Mouse (Mus musculus) frontal cortex, postnatal 36 days (tissue): ENCODE measurements around the gene Igfbpl1.

Source experiments
- DNase-seq, 2 experiments: peaks; one replicate each; pipeline ENCODE4 v3.0.0; 2022; ENCODE audit warnings: low spot score in 2 of 2

The Igfbpl1 gene

DNA sequence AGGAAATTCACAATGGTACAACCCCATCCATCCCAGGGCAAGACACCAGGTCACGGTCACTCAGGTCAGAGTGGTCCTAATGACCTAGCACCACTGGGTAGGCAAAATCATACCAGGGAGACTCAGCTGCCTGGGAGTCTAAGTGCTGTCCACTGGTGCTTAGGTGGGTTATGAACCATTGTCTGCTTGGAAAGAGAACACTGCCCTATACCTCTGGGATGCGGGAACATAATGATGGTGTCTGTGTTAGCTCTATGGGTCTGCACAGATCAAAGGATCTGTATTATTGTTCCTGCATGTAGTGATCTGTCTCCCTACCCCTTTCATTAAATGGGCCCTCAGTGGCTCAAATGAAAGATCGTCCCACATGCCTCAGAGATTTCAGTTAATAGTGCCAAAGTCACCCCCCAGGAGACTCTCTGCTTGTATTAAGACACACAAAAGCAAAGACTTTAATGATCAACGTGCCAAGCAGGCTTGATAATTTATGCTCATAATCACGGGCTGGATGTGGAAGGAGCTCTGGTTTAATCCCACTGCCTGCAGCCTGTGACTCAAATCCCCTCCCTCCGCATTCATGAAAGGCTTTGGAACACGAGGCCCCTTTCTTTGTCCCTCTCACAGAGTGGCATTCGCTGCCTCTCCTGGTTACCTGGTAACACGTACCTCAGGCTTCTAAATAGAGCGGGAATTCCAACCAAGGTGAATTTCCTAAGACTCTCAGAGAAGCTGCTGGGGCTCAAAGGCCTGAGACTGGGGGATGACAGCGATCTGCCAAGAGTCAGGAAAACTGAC is 3.7 kb downstream of the Igfbpl1 start:
- DNase-seq, result no peak

DNA sequence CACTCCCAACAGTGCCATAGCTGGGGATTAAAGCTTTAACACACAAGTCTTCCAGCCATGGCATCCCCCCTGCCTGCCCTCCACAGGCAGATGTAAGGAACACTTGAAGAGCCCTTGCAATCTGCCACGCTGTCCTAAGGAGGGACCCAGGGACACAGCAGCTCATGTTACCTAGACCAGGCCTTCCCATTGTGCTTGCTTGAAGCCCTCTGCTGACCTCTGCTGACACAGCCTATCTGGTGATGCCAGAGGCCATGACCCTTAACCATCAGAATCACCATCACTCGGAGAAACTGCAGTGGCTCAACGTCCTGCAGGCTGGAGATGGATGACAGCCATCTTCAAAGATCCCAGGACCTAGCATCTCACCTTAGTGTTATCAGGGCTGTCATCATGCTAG is 4.7 kb downstream of the Igfbpl1 start:
- DNase-seq, result no peak

DNA sequence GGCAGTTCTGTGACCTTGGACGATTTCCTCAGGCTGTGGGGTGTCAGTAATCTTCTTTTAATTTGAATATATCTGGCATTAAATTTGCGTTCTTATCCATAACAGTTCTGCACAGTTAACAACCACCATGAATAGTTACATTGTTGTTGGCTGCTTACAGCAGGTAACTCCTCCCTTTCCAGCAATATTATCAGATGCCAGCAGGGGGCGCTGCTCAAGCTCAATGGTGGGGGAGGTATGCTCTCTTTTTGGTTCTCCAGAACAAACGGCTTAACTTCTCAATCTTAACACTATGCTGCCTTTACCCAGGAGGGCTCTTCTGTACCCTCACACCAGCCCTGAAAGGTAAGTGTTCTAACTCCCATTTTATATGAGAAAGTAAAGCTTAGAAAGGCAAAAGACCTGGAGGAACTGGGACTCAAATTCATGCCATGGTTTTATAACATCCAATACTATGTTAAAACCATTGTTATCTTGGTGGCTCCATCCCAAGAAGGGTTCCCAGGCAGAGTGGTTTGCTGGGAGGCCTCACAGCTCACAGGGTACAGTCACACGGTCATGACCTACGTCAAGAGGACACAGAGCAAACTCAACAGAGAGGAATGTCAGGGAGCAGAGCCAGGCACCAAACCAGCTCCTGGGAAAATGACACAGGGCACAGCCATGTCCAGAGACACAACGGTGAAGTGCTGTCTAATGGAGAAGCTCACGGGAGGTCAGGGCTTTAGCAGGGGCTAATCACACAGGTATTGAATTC is 6.5 kb downstream of the Igfbpl1 start:
- peak; percentile 56 to 64 for DNase-seq

DNA sequence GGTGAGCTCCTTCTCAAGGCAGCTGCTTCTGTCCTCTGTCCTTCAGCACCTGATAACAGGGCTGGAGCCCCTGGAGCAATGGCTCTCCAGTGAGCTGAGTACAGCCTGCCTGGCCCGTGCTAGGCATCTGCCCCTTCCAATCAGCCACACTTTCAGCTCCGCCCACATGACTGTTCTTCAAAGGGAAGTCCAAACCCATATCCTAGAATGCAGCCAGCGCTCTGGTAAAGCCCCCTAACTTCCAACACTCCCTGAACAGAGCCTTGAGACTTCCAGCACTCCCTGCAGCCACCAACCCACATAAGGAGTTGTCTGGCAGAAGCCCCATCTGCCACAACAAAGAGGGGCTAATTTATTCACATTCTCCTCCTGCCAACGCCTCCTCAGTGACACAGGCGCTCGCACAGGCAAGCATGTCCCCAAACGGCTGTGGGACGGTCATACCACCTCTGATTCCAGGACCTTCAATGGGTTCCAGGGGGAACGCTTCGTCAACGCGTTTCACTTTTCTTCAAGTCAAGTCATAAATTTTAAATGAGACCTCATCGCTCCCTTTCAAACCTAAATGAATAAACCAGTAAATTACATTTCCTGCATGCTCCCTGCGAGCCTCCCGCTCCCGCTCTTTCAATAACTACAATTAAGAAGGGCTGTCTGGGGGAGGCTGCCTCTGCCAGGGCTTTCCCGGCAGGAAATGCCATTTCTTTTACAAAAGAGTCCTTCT is 7.4 kb downstream of the Igfbpl1 start:
- DNase-seq, result peak; percentile 51 to 63

DNA sequence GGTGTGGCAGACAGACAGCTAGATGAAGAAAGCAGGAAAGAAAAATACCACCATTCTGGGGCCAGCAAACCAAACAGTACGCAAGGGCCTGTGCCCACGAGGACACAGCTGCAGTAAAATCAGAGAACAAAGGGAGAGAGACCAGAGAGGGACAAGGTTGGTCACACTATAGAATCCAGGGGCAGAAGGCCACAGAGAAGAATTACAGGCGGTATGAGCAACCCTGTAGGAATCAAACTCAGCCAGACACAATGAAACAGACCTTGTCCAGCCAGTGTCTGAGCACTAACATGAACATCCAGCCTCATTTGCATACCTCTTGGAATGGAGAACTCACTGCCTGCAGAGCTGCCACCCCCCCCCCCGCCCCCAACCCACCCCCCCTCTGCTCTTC is 7.9 kb downstream of the Igfbpl1 start:
- DNase-seq, result no peak

GRCm38 (mm10) chr4:45815542-45815941 is 11.2 kb downstream of the Igfbpl1 start:
- DNase-seq, result peak; percentile 39 to 55

- no peak for DNase-seq
Measured at GRCm38 (mm10) chr4:45811250-45811649, 15.5 kb downstream of the Igfbpl1 start.

DNA sequence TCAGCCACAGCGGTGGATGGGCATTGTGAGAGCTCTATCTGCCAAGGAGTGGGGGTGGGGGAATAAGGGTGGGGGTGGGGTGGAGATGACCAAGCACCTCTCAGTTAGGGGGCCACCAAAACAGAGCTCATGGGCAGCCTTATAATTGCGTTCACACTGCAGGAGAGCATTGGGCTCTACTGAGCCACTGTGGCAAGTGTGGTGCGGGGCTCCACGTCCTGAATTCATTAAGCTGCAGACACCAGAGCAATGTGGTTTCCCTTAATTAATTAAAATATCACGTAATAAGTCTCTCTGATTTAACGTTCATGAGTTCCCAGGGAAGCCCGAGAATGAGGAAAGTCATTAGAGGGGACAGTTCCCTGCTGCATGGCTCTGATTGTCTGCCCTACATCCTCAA is 18.7 kb downstream of the Igfbpl1 start:
- no peak for DNase-seq

- no peak for DNase-seq
Measured at GRCm38 (mm10) chr4:45802900-45803299, 23.8 kb downstream of the Igfbpl1 start.

- no peak for DNase-seq
Measured at GRCm38 (mm10) chr4:45799956-45800537, 26.7 kb downstream of the Igfbpl1 start.

DNA sequence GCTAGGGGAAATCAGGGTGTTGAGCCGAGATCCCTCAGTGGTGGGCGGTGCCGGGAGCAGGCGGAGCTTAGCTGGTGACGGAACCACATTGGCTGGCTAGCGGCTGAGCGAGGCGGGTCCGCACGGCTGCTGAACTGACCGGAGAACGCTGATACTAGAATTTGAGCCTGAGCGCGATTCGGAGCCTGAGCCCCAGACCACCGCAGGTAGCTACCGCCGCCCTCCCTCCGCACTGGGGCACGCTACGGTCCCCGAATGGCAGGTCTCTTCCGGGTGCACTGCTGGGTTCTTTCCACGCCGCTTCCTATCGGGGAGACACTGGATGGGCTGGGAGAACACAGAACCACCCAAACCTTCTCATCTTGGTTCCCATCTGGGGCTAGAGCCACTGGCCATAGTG is 27.8 kb downstream of the Igfbpl1 start, which contains the start of gene Aldh1b1:
Gene Aldh1b1, plus strand, starts transcription at position 59 of the 400 bp plus-strand sequence.
- peak; percentile 61 to 72 for DNase-seq

- no peak for DNase-seq
Measured at GRCm38 (mm10) chr4:45796760-45797159, 30.0 kb downstream of the Igfbpl1 start.

DNA sequence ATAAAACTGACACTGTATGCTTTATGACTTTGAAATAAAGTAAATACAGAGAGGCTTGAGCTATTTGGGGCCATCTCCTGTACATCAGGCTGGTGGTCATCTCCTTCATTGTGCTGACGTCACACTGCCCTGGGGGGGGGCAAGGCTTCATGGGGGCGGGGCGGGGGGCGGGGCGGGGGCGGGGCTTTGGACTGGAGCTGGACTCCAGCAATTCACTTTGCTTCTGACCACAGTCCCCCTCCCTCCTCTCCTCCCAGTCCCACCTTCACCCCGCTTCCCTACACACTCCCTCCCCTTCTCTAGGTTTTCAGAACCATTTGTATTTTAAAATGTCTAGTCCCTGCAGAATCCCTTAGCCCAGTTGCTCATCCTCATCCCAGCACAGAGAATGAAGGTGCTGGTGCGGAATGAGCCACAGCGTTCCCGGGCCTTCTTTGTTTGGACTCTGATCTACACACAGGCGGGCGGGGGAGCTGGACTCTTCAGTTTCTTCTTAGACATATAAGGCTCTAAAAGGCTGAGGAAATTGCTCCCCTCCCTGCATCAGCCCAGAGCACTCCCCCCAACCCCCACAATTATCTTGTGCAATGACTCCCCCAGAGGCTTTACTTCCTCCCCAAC is 31.4 kb downstream of the Igfbpl1 start:
- no peak for DNase-seq

- DNase-seq, result no peak
Measured at GRCm38 (mm10) chr4:45790018-45790417, 36.7 kb downstream of the Igfbpl1 start.

GRCm38 (mm10) chr4:45789263-45789958 is 37.3 kb downstream of the Igfbpl1 start:
- peak; percentile 75 to 76 for DNase-seq

DNA sequence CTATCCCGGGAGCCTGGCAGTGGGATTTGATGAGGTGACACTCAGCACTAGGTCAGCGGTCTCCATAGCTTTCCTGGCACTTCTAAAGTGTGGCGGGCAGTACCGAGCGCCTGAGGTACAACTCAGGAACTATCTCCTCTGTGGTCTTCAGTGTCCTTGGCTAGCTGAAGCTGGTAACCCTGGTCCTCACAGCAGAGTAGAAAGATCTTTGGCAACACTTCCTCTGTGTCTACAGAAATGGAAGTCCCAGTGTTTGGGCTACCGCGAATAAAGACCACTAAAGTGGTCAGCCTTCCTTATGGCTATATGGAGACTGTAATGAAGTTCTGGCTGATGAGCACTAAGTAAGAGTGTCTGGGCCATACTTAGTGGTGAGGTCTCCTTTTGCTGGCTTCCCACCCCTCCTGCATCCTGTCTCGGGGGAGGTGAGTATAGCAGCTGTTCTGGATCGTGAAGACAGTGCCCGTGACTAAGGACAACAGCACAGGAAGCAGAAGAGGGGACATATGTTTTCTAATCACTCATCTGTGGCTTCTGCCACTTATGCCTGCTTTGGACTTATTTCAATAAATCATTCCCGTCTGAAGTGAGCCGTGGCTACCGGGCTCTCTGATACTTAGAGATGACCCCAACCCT is 38.2 kb downstream of the Igfbpl1 start:
- DNase-seq, result no peak

DNA sequence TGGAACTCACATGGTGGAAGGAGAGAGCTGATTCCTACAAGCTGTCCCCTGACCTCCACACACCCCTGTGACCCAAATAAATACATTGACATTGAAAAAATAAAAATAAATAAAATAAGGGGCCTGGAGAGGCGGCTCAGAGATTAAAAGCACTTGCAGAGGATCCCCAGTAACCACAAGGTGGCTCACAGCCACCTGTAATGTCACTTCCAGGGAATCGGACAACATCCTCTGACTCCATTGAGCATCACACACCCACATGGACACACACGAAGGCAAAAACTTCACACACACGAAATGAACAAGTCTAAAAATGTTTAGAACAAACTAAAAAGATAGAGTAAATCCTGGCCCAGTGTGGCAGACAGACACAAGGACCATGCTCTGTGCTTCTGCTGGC is 40.0 kb downstream of the Igfbpl1 start:
- DNase-seq, result no peak

DNA sequence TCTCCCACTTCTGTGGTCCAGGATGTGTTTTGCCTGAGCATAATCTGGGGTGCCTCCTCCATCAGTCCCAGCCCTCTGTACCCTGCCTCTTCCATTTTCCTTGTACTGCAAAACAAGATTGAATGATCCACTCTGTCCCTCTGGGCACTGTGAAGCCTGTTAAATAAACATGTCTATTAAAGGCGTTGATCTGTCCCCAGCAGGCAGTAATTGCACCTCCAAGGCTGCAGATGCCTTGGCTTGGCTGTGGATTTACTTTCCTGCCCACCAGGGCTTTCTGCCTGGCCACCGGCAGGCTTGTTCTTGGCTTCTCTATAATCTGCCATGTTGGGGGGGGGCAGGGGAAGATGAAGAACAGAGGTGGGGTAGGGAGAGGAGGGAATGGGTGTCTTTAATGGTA is 40.8 kb downstream of the Igfbpl1 start:
- no peak for DNase-seq

DNA sequence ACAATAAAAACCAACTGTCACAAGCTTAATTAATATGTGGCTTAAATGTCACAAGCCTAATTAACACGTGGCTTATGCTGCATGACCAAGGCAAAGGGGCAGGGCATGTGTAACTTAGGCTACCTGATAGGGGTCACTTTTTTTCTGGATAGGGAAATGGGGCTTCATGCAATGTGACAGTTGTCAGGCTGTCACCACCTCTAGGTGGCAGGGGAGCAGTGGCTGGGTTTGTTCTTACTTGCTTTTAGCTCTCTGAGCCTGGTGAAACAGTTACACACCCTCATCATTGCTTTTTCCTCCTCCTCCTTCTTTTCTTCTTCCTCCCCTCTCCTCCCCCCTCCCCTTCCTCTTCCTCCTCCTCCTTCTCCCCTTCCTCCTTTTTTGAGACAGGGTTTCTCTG is 43.1 kb downstream of the Igfbpl1 start:
- no peak for DNase-seq

- DNase-seq, result peak; percentile 52 to 54
Measured at GRCm38 (mm10) chr4:45771619-45772018, 55.1 kb downstream of the Igfbpl1 start.
